Mouse (Mus musculus): ENCODE measurements around the gene Rnf38.

DNA sequence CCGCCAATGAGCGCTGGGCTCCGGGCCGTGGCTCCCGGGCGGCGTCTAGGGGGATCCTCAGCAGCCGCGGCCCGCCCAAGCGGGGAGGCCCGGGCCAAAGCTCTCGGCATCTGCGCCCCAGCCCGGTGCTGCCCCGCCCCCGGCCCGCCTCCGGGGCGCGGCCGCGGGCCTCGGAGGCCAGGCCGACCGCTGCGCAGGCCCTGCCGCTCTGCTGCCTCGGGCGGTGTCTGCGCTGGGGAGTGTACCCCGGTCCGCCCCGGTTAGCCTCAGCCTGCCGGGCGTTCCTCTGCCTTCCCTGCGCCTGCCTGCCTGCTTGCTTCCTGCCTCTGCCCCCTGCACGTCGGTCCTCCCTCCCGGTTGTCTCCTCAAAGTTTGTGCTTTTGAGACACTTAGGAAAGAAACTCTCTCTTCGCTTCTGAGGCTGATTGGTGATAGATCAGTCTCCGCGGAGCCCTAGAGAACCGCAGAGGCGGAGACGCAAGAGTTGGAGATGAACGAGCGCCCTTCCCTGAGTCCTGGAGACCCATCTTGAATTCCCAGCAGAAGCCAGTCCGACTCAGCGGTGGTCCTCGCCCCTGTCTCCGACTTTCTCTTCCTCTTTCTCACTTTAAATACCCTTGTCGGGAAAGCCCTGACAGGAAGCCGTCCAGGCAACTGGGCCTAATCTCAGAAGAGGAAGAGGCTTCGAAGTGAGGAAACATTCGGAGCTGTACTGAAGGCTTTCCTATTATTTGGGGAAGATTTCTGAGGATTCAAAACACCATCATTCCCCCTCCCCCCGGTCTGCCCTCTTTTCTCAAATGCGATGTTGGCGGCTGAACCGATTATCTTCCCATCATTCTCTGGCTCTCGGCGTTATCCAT is 646 bp upstream of the Rnf38 start:
- TF ChIP-seq CTCF (IDR thresholded peaks at IDR 0.05; ENCODE audit: low read depth, low read length) (no peak), GATA2 (IDR thresholded peaks at IDR 0.05; ENCODE audit: borderline replicate concordance, low read depth, low read length) (no peak), GATA1 (IDR thresholded peaks at IDR 0.05; ENCODE audit: borderline replicate concordance, low read length) (no peak)
